Mouse (Mus musculus) myocyte (in vitro differentiated cells): ENCODE data around the gene Smim12. TPM values are rescaled to one million over a fixed set of nuclear protein-coding genes. Genes with fewer than 3 reads are reported as not detected.

Experiments
- H3K27me3 ChIP-seq: one replicate; pipeline ENCODE4 v1.6.1; 2011; ENCODE audit not compliant: control insufficient read depth, insufficient read depth, insufficient read length
- H3K36me3 ChIP-seq: one replicate; pipeline ENCODE4 v1.6.1; 2011; ENCODE audit not compliant: control insufficient read depth, insufficient read depth
- H3K4me2 ChIP-seq: one replicate; pipeline ENCODE4 v1.6.1; 2011; ENCODE audit warnings: low read depth, control low read depth
- H3K4me3 ChIP-seq: one replicate; pipeline ENCODE4 v1.5.1; 2011; ENCODE audit warnings: mild to moderate bottlenecking, control low read depth, moderate library complexity
- H3K79me2 ChIP-seq: one replicate; pipeline ENCODE4 v1.6.1; 2011; ENCODE audit not compliant: control insufficient read depth, insufficient read depth
- H3ac ChIP-seq: one replicate; pipeline ENCODE4 v1.6.1; 2011; ENCODE audit not compliant: control insufficient read depth, insufficient read length
- CEBPB ChIP-seq: IDR thresholded peaks from 2 replicates; pipeline ENCODE4 v1.6.1; 2011; ENCODE audit warnings: mild to moderate bottlenecking, moderate library complexity; ENCODE audit not compliant: poor library complexity, insufficient read depth, severe bottlenecking
- E2F4 ChIP-seq: IDR thresholded peaks from one replicate; pipeline ENCODE4 v1.6.1; 2011; ENCODE audit warnings: mild to moderate bottlenecking, control low read depth, moderate library complexity; ENCODE audit not compliant: insufficient read depth
- MAX ChIP-seq: IDR thresholded peaks from one replicate; pipeline ENCODE4 v1.6.1; 2011; ENCODE audit warnings: low read depth, mild to moderate bottlenecking, control low read depth
- MYOD1 ChIP-seq, 3 experiments: IDR thresholded peaks; one replicate each; pipeline ENCODE4 v1.6.1; 2011; ENCODE audit warnings: control low read depth in 2 of 3, low read depth in 2 of 3, mild to moderate bottlenecking in 2 of 3, moderate library complexity in 1 of 3; ENCODE audit not compliant: insufficient read length in 2 of 3, control insufficient read depth in 1 of 3
- MYOG ChIP-seq, 3 experiments: IDR thresholded peaks; one replicate each; pipeline ENCODE4 v1.6.1; 2011; ENCODE audit warnings: control low read depth in 2 of 3, low read depth in 2 of 3, mild to moderate bottlenecking in 2 of 3; ENCODE audit not compliant: insufficient read length in 2 of 3, control insufficient read depth in 1 of 3, insufficient read depth in 1 of 3
- POLR2A ChIP-seq: IDR thresholded peaks from one replicate; pipeline ENCODE4 v1.6.1; 2011; ENCODE audit warnings: low read depth, mild to moderate bottlenecking, control low read depth, moderate library complexity; ENCODE audit not compliant: insufficient read length
- POLR2AphosphoS2 ChIP-seq: IDR thresholded peaks from one replicate; pipeline ENCODE4 v1.6.1; 2011; ENCODE audit warnings: low read depth, control low read depth; ENCODE audit not compliant: insufficient read length
- REST ChIP-seq: IDR thresholded peaks from one replicate; pipeline ENCODE4 v1.6.1; 2011; ENCODE audit warnings: mild to moderate bottlenecking, control low read depth, moderate library complexity; ENCODE audit not compliant: insufficient read depth, insufficient read length
- SRF ChIP-seq: IDR thresholded peaks from one replicate; pipeline ENCODE4 v1.6.1; 2011; ENCODE audit warnings: low read depth; ENCODE audit not compliant: control insufficient read depth, insufficient read length
- TCF12 ChIP-seq: IDR thresholded peaks from one replicate; pipeline ENCODE4 v1.6.1; 2011; ENCODE audit warnings: mild to moderate bottlenecking, control low read depth; ENCODE audit not compliant: poor library complexity, insufficient read depth, severe bottlenecking
- TCF3 ChIP-seq: IDR thresholded peaks from one replicate; pipeline ENCODE4 v1.6.1; 2011; ENCODE audit warnings: low read depth, control low read depth; ENCODE audit not compliant: insufficient read length
- USF1 ChIP-seq: IDR thresholded peaks from one replicate; pipeline ENCODE4 v1.6.1; 2011; ENCODE audit warnings: low read depth, mild to moderate bottlenecking, control low read depth, moderate library complexity
- polyA plus RNA-seq: library from polyadenylated mRNA; unstranded; fragments of >200 nt; fragmentation: generic; extraction: Trizol; gene quantifications from one replicate; pipeline ENCODE4 v1.2.1, GENCODE M21; 2012; ENCODE audit warnings: missing spikeins

The Smim12 gene
- polyA plus RNA-seq, 1 experiment = 64.4 TPM

DNA sequence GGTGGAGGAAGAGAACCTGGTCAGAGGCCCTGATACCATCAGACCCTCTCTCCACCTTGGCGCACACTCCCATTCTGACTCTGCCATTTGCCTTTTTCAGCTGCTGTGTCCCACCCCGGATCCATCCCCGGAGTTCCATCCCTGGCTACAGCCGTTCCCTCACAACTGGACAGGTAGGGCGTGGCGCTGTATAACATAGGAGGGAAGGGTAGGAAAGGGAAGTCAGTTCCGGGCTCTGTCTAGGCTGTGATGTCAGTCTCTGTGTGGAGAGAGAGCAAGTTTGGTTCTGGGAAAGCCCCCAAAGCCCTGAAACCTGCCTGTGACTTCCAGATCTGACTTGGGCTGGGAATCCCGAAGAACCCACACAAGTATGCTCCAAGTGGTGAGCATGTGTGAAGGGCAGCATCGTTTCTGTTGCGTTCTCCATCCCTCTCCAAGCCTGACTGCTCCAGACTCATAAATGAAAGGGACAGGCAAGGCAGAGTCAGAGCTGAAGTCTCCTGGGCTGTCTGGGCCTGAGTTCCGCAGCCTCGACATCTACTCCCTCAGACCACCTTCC lies 43.3 kb upstream of the Smim12 start:
- Histone ChIP-seq H3K36me3 (no peaks in the 10 kb centered on the region), H3K4me3 (no peak overlapping the region), H3K4me2 (no peak overlapping the region), H3K79me2 (no peaks in the 10 kb centered on the region), H3ac (no peak overlapping the region), H3K27me3 (peaks cover 9% of the 10 kb centered on the region)
- no peak for TF ChIP-seq TCF3
- no peak for TF ChIP-seq POLR2AphosphoS2
- no peak for TF ChIP-seq USF1
- no peak for TF ChIP-seq CEBPB

- H3K79me2 ChIP-seq = no peaks in the 10 kb centered on the region
- H3K4me3 ChIP-seq = no peak overlapping the region
- TF ChIP-seq TCF3 (no peak), POLR2AphosphoS2 (no peak), E2F4 (no peak), POLR2A (no peak), CEBPB (no peak), SRF (no peak), MYOG (IDR thresholded peaks at IDR 0.05; ENCODE audit: control insufficient read depth in 1 of 3, insufficient read depth in 1 of 3, insufficient read length in 2 of 3, low read depth in 2 of 3) (no peak), USF1 (no peak), MAX (no peak), MYOD1 (IDR thresholded peaks at IDR 0.05; ENCODE audit: control insufficient read depth in 1 of 3, insufficient read length in 2 of 3, low read depth in 2 of 3) (no peak), TCF12 (no peak), REST (no peak)
- H3K36me3 ChIP-seq = no peaks in the 10 kb centered on the region
- no peak overlapping the region for H3ac ChIP-seq
- H3K4me2 ChIP-seq = no peak overlapping the region
- peaks cover 7% of the 10 kb centered on the region for H3K27me3 ChIP-seq
Observed at GRCm38 (mm10) chr4:127200769-127201617, 42.6 kb upstream of the Smim12 start.

DNA sequence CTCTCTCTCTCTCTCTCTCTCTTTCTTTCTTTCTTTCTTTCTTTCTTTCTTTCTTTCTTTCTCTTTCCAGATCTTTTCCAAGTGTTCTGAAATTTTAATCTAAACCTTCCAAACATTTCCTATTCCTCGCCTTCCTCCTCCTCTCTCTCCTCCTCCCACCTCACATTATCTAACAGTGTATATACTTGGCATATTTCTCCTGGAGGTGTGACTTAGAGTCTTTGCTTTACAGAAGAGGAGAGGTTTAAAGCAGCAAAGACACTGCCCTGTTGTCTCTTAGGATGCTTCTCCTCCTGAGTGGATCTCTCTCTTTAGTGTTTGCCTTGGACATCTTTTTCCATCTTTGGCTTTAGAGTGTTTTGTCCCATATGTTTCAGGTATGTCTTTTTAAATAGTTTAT lies 40.5 kb upstream of the Smim12 start:
- Histone ChIP-seq H3K36me3 (no peaks in the 10 kb centered on the region), H3ac (no peak overlapping the region), H3K4me2 (no peak overlapping the region), H3K4me3 (no peak overlapping the region), H3K27me3 (no peaks in the 10 kb centered on the region), H3K79me2 (no peaks in the 10 kb centered on the region)
- TF ChIP-seq POLR2A (no peak), MAX (no peak), TCF12 (no peak), POLR2AphosphoS2 (no peak), TCF3 (no peak), USF1 (no peak), REST (no peak), SRF (no peak), E2F4 (no peak), MYOD1 (IDR thresholded peaks at IDR 0.05; ENCODE audit: control insufficient read depth in 1 of 3, insufficient read length in 2 of 3, low read depth in 2 of 3) (no peak), MYOG (IDR thresholded peaks at IDR 0.05; ENCODE audit: control insufficient read depth in 1 of 3, insufficient read depth in 1 of 3, insufficient read length in 2 of 3, low read depth in 2 of 3) (no peak), CEBPB (no peak)

DNA sequence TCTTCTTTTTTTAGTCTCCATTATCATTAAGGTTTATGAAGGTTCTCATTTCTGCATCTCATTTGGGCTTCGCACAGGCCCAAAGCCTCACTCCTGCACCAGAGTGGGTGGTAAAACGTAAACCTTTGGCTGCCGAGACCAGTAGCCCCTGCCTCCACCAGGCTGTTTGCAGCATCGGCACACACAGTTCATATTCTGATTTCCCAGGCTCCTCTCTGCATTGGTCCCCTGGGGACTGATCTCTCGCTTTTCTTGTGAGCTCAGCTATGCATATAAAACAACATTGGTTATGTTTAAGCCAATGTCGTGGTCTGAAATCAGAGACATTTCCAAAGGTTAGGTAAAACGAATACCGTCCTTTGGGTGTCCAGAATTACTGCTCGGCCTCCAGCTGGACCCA lies 32.3 kb upstream of the Smim12 start:
- no peak overlapping the region for H3K4me2 ChIP-seq
- no peak overlapping the region for H3ac ChIP-seq
- H3K4me3 ChIP-seq = no peak overlapping the region
- TF ChIP-seq MYOG (IDR thresholded peaks at IDR 0.05; ENCODE audit: control insufficient read depth in 1 of 3, insufficient read depth in 1 of 3, insufficient read length in 2 of 3, low read depth in 2 of 3) (no peak), MYOD1 (IDR thresholded peaks at IDR 0.05; ENCODE audit: control insufficient read depth in 1 of 3, insufficient read length in 2 of 3, low read depth in 2 of 3) (no peak), REST (no peak), CEBPB (no peak), TCF3 (no peak), USF1 (no peak), MAX (no peak), POLR2A (no peak), TCF12 (no peak), SRF (no peak), POLR2AphosphoS2 (no peak), E2F4 (no peak)
- H3K27me3 ChIP-seq = peaks cover 7% of the 10 kb centered on the region
- H3K79me2 ChIP-seq = no peaks in the 10 kb centered on the region
- H3K36me3 ChIP-seq = no peaks in the 10 kb centered on the region
